Mouse (Mus musculus): ENCODE measurements around the gene Itsn1.

DNA sequence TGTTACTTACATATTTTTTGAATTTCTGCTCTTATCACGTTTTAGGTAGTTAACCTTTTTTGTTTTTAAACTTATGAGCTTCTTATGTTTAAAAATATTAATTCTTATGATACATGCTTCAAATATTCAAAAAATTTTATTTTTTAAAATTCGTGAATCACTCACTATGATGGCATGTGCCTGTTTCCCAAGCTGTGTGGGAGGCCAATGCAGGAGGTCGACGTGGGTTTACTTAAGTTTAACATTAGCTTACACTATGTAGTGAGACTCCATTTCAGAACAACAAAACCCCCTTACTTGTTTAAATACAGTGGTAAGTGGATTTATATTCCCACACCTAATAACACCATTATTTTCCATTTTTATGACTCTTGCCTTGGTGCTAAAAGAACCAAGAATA, 24.5 kb downstream of the Itsn1 start:
- no peak for TF ChIP-seq CTCF (IDR thresholded peaks at IDR 0.05; ENCODE audit: low read depth)
- TF ChIP-seq EP300 (IDR thresholded peaks at IDR 0.05; ENCODE audit: low read depth), result no peak

All from heart, postnatal 0 days (tissue).